Mouse (Mus musculus) kidney, adult 2 months (tissue): ENCODE data around the gene Gm7534.

Source experiments
- CTCF ChIP-seq: fragments of 200-500 bp; conservative IDR thresholded peaks from 2 replicates; pipeline ENCODE4 v1.5.1; 2011; ENCODE audit warnings: low read depth, mild to moderate bottlenecking, control low read depth, low read length, moderate library complexity, mixed read lengths; ENCODE audit not compliant: insufficient read depth, insufficient read length
- POLR2A ChIP-seq: fragments of 200-500 bp; IDR thresholded peaks from one replicate; pipeline ENCODE4 v1.6.1; 2011; ENCODE audit warnings: low read depth, low read length, control low read depth

DNA sequence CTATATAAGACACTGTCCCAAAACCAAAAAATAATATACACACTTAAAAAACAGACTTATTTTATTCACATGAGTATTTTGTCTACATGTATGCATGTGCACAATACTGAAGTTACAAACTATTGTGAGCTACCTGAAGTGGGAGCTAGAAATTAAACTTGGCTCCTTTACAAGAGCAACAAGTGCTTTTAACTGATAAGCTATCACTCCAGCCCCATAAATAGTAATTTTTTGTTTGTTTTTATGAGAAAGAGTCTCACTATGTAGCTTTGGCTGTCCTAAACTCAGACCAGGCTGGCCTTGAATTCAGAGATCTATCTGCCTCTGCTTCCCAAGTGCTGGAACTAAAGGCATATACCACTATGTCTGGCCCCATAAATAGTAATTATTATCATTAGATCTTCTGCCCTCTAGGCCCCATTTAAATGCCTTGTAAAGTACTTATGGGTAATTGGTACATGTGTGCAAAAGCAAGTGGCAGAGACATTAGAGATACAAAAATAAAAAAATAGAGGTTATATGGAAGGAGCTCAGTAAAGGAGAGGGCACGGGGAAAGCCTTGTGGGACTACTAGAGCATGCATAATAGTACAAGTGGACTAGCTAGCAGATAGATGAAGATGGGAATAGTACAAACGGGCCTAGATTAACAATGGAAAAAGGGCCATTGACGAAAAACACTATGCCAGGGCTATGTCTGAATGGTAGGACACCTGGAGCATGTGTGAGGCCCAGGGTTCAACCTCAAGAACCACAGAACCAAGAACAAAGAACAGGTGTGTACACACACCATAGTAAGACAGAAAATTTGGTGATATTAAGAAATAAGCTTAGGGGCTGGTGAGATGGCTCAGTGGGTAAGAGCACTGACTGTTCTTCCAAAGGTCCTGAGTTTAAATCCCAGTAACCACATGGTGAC is 37.0 kb downstream of the Gm7534 start:
- no peak for TF ChIP-seq CTCF
- no peak for TF ChIP-seq POLR2A
